Mouse (Mus musculus) CH12.LX (cell line): ENCODE measurements at regions not wholly inside any gene's neighbourhood (a gene's known extent, or its start where the extent isn't known, plus 50 kb on each side); places are given as distances from the start of the nearest gene placed in this dataset.

Source experiments
- DNase-seq: peaks from one replicate; pipeline ENCODE4 v3.0.0-alpha.2; 2013; ENCODE audit errors: extremely low read depth
- H3K27ac ChIP-seq: 2 replicates; pipeline ENCODE4 v1.5.1; 2012; ENCODE audit warnings: low read depth, mild to moderate bottlenecking, control low read depth, moderate library complexity; ENCODE audit not compliant: insufficient read depth
- H3K27me3 ChIP-seq: replicated peaks from 2 replicates; pipeline ENCODE3; 2012; ENCODE audit warnings: inconsistent platforms
- H3K36me3 ChIP-seq, 2 experiments: replicated peaks in 1 of 2; 2 replicates each; pipeline versions ENCODE3 to v1.6.1; 2012; ENCODE audit warnings: inconsistent platforms in 1 of 2, low read length in 1 of 2, mild to moderate bottlenecking in 1 of 2, mixed read lengths in 1 of 2, moderate library complexity in 1 of 2; ENCODE audit not compliant: control insufficient read depth in 1 of 2, insufficient read depth in 1 of 2
- H3K4me1 ChIP-seq, 2 experiments: 2 replicates each; pipeline ENCODE4 v1.6.1; 2012; ENCODE audit warnings: inconsistent platforms in 1 of 2, moderate library complexity in 1 of 2; ENCODE audit not compliant: insufficient read depth in 2 of 2, control insufficient read depth in 1 of 2
- H3K4me2 ChIP-seq: 2 replicates; pipeline ENCODE4 v1.6.1; 2012; ENCODE audit warnings: low read depth, mild to moderate bottlenecking, control low read depth; ENCODE audit not compliant: poor library complexity, insufficient read depth, severe bottlenecking
- H3K4me3 ChIP-seq, 3 experiments: fragments of 150-350 bp in 1 of 3; sonication (generic) in 1 of 3; replicated peaks in 1 of 3; 2 replicates each; pipeline versions ENCODE3 to v1.5.1; 2011 to 2012; ENCODE audit warnings: low read depth in 2 of 3, low read length in 2 of 3, mild to moderate bottlenecking in 2 of 3, moderate library complexity in 2 of 3, control low read depth in 1 of 3, improper control_type of control experiment in 1 of 3, inconsistent platforms in 1 of 3, mixed read lengths in 1 of 3; ENCODE audit not compliant: poor library complexity in 1 of 3
- H3K79me2 ChIP-seq: replicated peaks from 2 replicates; pipeline ENCODE4 v1.6.1; 2012; ENCODE audit warnings: mild to moderate bottlenecking, moderate library complexity; ENCODE audit not compliant: control insufficient read depth, poor library complexity, insufficient read depth, severe bottlenecking; ENCODE audit errors: extremely low read depth
- H3K9ac ChIP-seq: 2 replicates; pipeline ENCODE4 v1.6.1; 2012; ENCODE audit warnings: low read depth, mild to moderate bottlenecking, control low read depth, moderate library complexity; ENCODE audit not compliant: insufficient read depth
- H3K9me3 ChIP-seq: replicated peaks from 2 replicates; pipeline ENCODE3; 2012; ENCODE audit warnings: low read length, inconsistent platforms, mixed read lengths
- CHD1 ChIP-seq: IDR thresholded peaks from 2 replicates; pipeline ENCODE4 v1.6.1; 2012; ENCODE audit warnings: low read depth, low read length, improper control_type of control experiment, inconsistent platforms
- CHD2 ChIP-seq: IDR thresholded peaks from 2 replicates; pipeline ENCODE4 v1.6.1; 2011; ENCODE audit warnings: low read length, improper control_type of control experiment
- CTCF ChIP-seq, 2 experiments: IDR thresholded peaks in 1 of 2; conservative IDR thresholded peaks in 1 of 2; 2 replicates each; pipeline ENCODE4 v1.5.1; 2011 to 2012; ENCODE audit warnings: low read depth in 2 of 2, low read length in 2 of 2, improper control_type of control experiment in 1 of 2, inconsistent platforms in 1 of 2, mild to moderate bottlenecking in 1 of 2, moderate library complexity in 1 of 2
- E2F4 ChIP-seq: IDR thresholded peaks from 2 replicates; pipeline ENCODE4 v1.6.1; 2011; ENCODE audit warnings: low read depth, low read length, improper control_type of control experiment; ENCODE audit not compliant: insufficient replicate concordance
- EP300 ChIP-seq: IDR thresholded peaks from 2 replicates; pipeline ENCODE4 v1.6.1; 2011; ENCODE audit warnings: low read length, improper control_type of control experiment
- ETS1 ChIP-seq: conservative IDR thresholded peaks from 2 replicates; pipeline ENCODE4 v1.6.1; 2012; ENCODE audit warnings: low read depth, mild to moderate bottlenecking, inconsistent platforms, low read length, improper control_type of control experiment, moderate library complexity
- HCFC1 ChIP-seq: IDR thresholded peaks from 2 replicates; pipeline ENCODE4 v1.6.1; 2012; ENCODE audit warnings: low read depth, mild to moderate bottlenecking, inconsistent platforms, low read length, improper control_type of control experiment
- IRF4 ChIP-seq: IDR thresholded peaks from 2 replicates; pipeline ENCODE4 v1.6.1; 2014; ENCODE audit warnings: low read depth, mild to moderate bottlenecking, inconsistent platforms, low read length, improper control_type of control experiment
- JUND ChIP-seq: conservative IDR thresholded peaks from 2 replicates; pipeline ENCODE4 v1.6.1; 2011; ENCODE audit warnings: low read depth, low read length, improper control_type of control experiment
- MAFK ChIP-seq: IDR thresholded peaks from 2 replicates; pipeline ENCODE4 v1.6.1; 2011; ENCODE audit warnings: low read length, improper control_type of control experiment; ENCODE audit not compliant: insufficient replicate concordance
- MAX ChIP-seq: IDR thresholded peaks from 2 replicates; pipeline ENCODE4 v1.6.1; 2011; ENCODE audit warnings: low read length, improper control_type of control experiment
- MAZ ChIP-seq: IDR thresholded peaks from 2 replicates; pipeline ENCODE4 v1.6.1; 2012; ENCODE audit warnings: low read depth, mild to moderate bottlenecking, inconsistent platforms, low read length, improper control_type of control experiment, moderate library complexity
- MEF2A ChIP-seq: IDR thresholded peaks from 2 replicates; pipeline ENCODE4 v1.6.1; 2014; ENCODE audit warnings: low read depth, mild to moderate bottlenecking, inconsistent platforms, low read length, improper control_type of control experiment, borderline replicate concordance
- MXI1 ChIP-seq: IDR thresholded peaks from 2 replicates; pipeline ENCODE4 v1.6.1; 2011; ENCODE audit warnings: mild to moderate bottlenecking, low read depth, low read length, improper control_type of control experiment
- MYC ChIP-seq: IDR thresholded peaks from 2 replicates; pipeline ENCODE4 v1.6.1; 2011; ENCODE audit warnings: low read depth, mild to moderate bottlenecking, improper control_type of control experiment, low read length
- NELFE ChIP-seq: IDR thresholded peaks from 2 replicates; pipeline ENCODE4 v1.6.1; 2011; ENCODE audit warnings: low read depth, low read length, improper control_type of control experiment
- NRF1 ChIP-seq: IDR thresholded peaks from 2 replicates; pipeline ENCODE4 v1.6.1; 2014; ENCODE audit warnings: low read depth, mild to moderate bottlenecking, inconsistent platforms, low read length, improper control_type of control experiment, moderate library complexity
- PAX5 ChIP-seq: IDR thresholded peaks from 2 replicates; pipeline ENCODE4 v1.6.1; 2012; ENCODE audit warnings: low read length, inconsistent platforms, mixed read lengths
- POLR2A ChIP-seq: IDR thresholded peaks from 2 replicates; pipeline ENCODE4 v1.6.1; 2011; ENCODE audit warnings: low read depth, mild to moderate bottlenecking, improper control_type of control experiment, low read length
- POLR2AphosphoS2 ChIP-seq: IDR thresholded peaks from 2 replicates; pipeline ENCODE4 v1.6.1; 2011; ENCODE audit warnings: low read depth, low read length, improper control_type of control experiment
- RAD21 ChIP-seq: IDR thresholded peaks from 2 replicates; pipeline ENCODE4 v1.6.1; 2011; ENCODE audit warnings: low read depth, mild to moderate bottlenecking, low read length, improper control_type of control experiment, moderate library complexity
- RCOR1 ChIP-seq: conservative IDR thresholded peaks from 2 replicates; pipeline ENCODE4 v1.6.1; 2012; ENCODE audit warnings: low read depth, mild to moderate bottlenecking, inconsistent platforms, low read length, improper control_type of control experiment
- SIN3A ChIP-seq: IDR thresholded peaks from 2 replicates; pipeline ENCODE4 v1.6.1; 2012; ENCODE audit warnings: low read length, improper control_type of control experiment, inconsistent platforms
- TBP ChIP-seq: conservative IDR thresholded peaks from 2 replicates; pipeline ENCODE4 v1.6.1; 2011; ENCODE audit warnings: low read depth, low read length, improper control_type of control experiment
- TCF12 ChIP-seq: IDR thresholded peaks from 2 replicates; pipeline ENCODE4 v1.6.1; 2014; ENCODE audit warnings: low read depth, mild to moderate bottlenecking, inconsistent platforms, low read length, improper control_type of control experiment
- USF1 ChIP-seq: IDR thresholded peaks from 2 replicates; pipeline ENCODE4 v1.6.1; 2014; ENCODE audit warnings: low read depth, mild to moderate bottlenecking, inconsistent platforms, low read length, improper control_type of control experiment
- USF2 ChIP-seq: conservative IDR thresholded peaks from 2 replicates; pipeline ENCODE4 v1.6.1; 2011; ENCODE audit warnings: low read depth, low read length, improper control_type of control experiment
- ZC3H11A ChIP-seq: IDR thresholded peaks from 2 replicates; pipeline ENCODE4 v1.6.1; 2012; ENCODE audit warnings: low read depth, mild to moderate bottlenecking, inconsistent platforms, low read length, improper control_type of control experiment
- ZKSCAN1 ChIP-seq: IDR thresholded peaks from 2 replicates; pipeline ENCODE4 v1.6.1; 2012; ENCODE audit warnings: low read depth, inconsistent platforms, low read length, improper control_type of control experiment, borderline replicate concordance
- ZMIZ1 ChIP-seq: IDR thresholded peaks from 2 replicates; pipeline ENCODE4 v1.6.1; 2012; ENCODE audit warnings: low read depth, mild to moderate bottlenecking, inconsistent platforms, low read length, improper control_type of control experiment
- ZNF384 ChIP-seq: IDR thresholded peaks from 2 replicates; pipeline ENCODE4 v1.6.1; 2012; ENCODE audit warnings: low read depth, low read length, improper control_type of control experiment, inconsistent platforms
- dilution Hi-C: fragments of 300-500 bp; cut with MboI; formaldehyde crosslinking; loops from 2 replicates; pipeline ENCODE4 v1.14.3; 2020; ENCODE audit warnings: low sequenced_read_pairs; ENCODE audit not compliant: extremely low pct_unique_long_range_greater_than_20kb, extremely low pct_ligation_motif_present
- in situ Hi-C: fragments of 300-500 bp; cut with MboI; formaldehyde crosslinking; loops from 3 replicates; pipeline ENCODE4 v1.14.3; 2019; ENCODE audit warnings: low sequenced_read_pairs, low pct_ligation_motif_present, low pct_unique_long_range_greater_than_20kb, mixed read lengths

- Histone ChIP-seq H3K9me3 (no peaks in the 10 kb centered on the region), H3K79me2 (0 out of 2 replicates have a peak, but pooled peaks cover 2% of the 10 kb centered on the region), H3K4me1 (peaks cover 4 to 30% of the 10 kb centered on the region in 2 experiments; a peak in 2 of 4 replicates), H3K27ac (no peak overlapping the region), H3K4me3 (no peak overlapping the region), H3K4me2 (peak overlapping the region; percentile 50), H3K9ac (peak overlapping the region; percentile 48), H3K36me3 (no peaks in the 10 kb centered on the region), H3K27me3 (no peaks in the 10 kb centered on the region)
- in situ Hi-C loops = no loop called here
- no peak for DNase-seq
- dilution Hi-C loops = no loop called here
- TF ChIP-seq MAFK (0 out of 2 replicates have a peak, but pooled peaks have one; percentile 7), USF2 (no peak), POLR2A (no peak), CHD1 (no peak), CHD2 (no peak)
Measured at GRCm38 (mm10) chr10:17518423-17519175, 204.4 kb upstream of the Cited2 start.

- Histone ChIP-seq H3K9ac (peak overlapping the region; percentile 63), H3K4me1 (peaks cover 4 to 22% of the 10 kb centered on the region in 2 experiments; a peak in 2 of 4 replicates), H3K27me3 (no peaks in the 10 kb centered on the region), H3K4me2 (peak overlapping the region; percentile 86), H3K27ac (peak overlapping the region; percentile 94), H3K9me3 (no peaks in the 10 kb centered on the region), H3K4me3 (peak overlapping the region in 2 of 3 experiments; percentile 17 to 20), H3K79me2 (0 out of 2 replicates have a peak, but pooled peaks cover 2% of the 10 kb centered on the region), H3K36me3 (no peaks in the 10 kb centered on the region)
- DNase-seq = peak; percentile 76
- dilution Hi-C loops (no loop called here), in situ Hi-C loops (no loop called here)
- no peak for TF ChIP-seq RCOR1
- no peak for TF ChIP-seq USF2
- peak; percentile 5; the same call in 1 of the 2 replicates for TF ChIP-seq MYC
- no peak for TF ChIP-seq USF1
- TF ChIP-seq TBP = no peak; the same call in 1 of the 2 replicates
- TF ChIP-seq JUND = 0 out of 2 replicates have a peak, but pooled peaks have one; percentile 10
- TF ChIP-seq POLR2AphosphoS2 = no peak
- TF ChIP-seq ZKSCAN1 = no peak
- no peak for TF ChIP-seq CHD1
- TF ChIP-seq PAX5 = no peak
- no peak; the same call in 1 of the 2 replicates for TF ChIP-seq ETS1
- no peak; the same call in 1 of the 2 replicates for TF ChIP-seq SIN3A
- no peak for TF ChIP-seq TCF12
- no peak; the same call in 1 of the 2 replicates for TF ChIP-seq IRF4
- TF ChIP-seq CHD2 = no peak; the same call in 1 of the 2 replicates
- TF ChIP-seq EP300 = peak; percentile 65
- no peak; the same call in 1 of the 2 replicates for TF ChIP-seq HCFC1
- TF ChIP-seq ZMIZ1 = no peak
- no peak; the same call in 1 of the 2 replicates for TF ChIP-seq RAD21
- peak; percentile 55 for TF ChIP-seq MAX
- no peak for TF ChIP-seq MEF2A
- TF ChIP-seq ZNF384 = peak; percentile 98
- TF ChIP-seq NRF1 = no peak
- no peak for TF ChIP-seq NELFE
- TF ChIP-seq MXI1 = no peak
- no peak for TF ChIP-seq CTCF (conservative IDR thresholded peaks at IDR 0.05 in 1 of 2, IDR thresholded peaks at IDR 0.05 in 1 of 2; ENCODE audit: low read depth in 2 of 2, low read length in 2 of 2)
- TF ChIP-seq MAZ = no peak
- TF ChIP-seq ZC3H11A = no peak
- no peak for TF ChIP-seq E2F4
Measured at GRCm38 (mm10) chr10:17522026-17522541, 200.9 kb upstream of the Cited2 start.
